Mouse (Mus musculus) urinary bladder, postnatal 36 days (tissue): ENCODE results near the gene Msh3.
"Not testable (repeated sequence)": the region's sequence is repeated elsewhere in the genome, so short reads cannot be mapped to it uniquely, and the experiment has no call there.

ENCODE experiments used
- DNase-seq, 2 experiments: peaks; one replicate each; pipeline ENCODE4 v3.0.0; 2022; ENCODE audit warnings: low spot score in 2 of 2, mixed read lengths in 1 of 2

Msh3 gene

GRCm38 (mm10) chr13:92354456-92355271 lies at the start of gene Msh3, which contains the start of gene Dhfr:
TSS of gene Msh3 (minus strand) at chr13:92355003.
TSS of gene Dhfr (plus strand) at chr13:92354726.
- DNase-seq: peak; percentile 94 to 95

- DNase-seq: no peak
Measured at GRCm38 (mm10) chr13:92403496-92403895, 48.7 kb upstream of the Msh3 start.

- DNase-seq: no peak
Measured at GRCm38 (mm10) chr13:92402063-92402462, 47.3 kb upstream of the Msh3 start.

GRCm38 (mm10) chr13:92398491-92399384 lies 43.9 kb upstream of the Msh3 start:
- no peak for DNase-seq

- no peak for DNase-seq
Measured at GRCm38 (mm10) chr13:92393047-92393661, 38.4 kb upstream of the Msh3 start.

- no peak for DNase-seq
Measured at GRCm38 (mm10) chr13:92387367-92387766, 32.6 kb upstream of the Msh3 start.

GRCm38 (mm10) chr13:92371466-92371865 lies 16.7 kb upstream of the Msh3 start:
- not testable (repeated sequence) for DNase-seq

- DNase-seq: no peak
Measured at GRCm38 (mm10) chr13:92370811-92371210, 16.0 kb upstream of the Msh3 start.

- DNase-seq: no peak
Measured at GRCm38 (mm10) chr13:92365312-92365711, 10.5 kb upstream of the Msh3 start.

- DNase-seq: no peak
Measured at GRCm38 (mm10) chr13:92361609-92362008, 6.8 kb upstream of the Msh3 start.

- DNase-seq: no peak
Measured at GRCm38 (mm10) chr13:92357644-92358043, 2.8 kb upstream of the Msh3 start.

- DNase-seq: no peak
Measured at GRCm38 (mm10) chr13:92356376-92356775, 1.6 kb upstream of the Msh3 start.

GRCm38 (mm10) chr13:92355272-92355643 lies 455 bp upstream of the Msh3 start:
- DNase-seq: no peak

GRCm38 (mm10) chr13:92353956-92354355 lies 847 bp downstream of the Msh3 start:
- peak in 1 of 2 experiments; percentile 2 for DNase-seq

GRCm38 (mm10) chr13:92351100-92351499 lies 3.7 kb downstream of the Msh3 start:
- no peak for DNase-seq

GRCm38 (mm10) chr13:92346338-92346737 lies 8.5 kb downstream of the Msh3 start:
- DNase-seq: no peak

GRCm38 (mm10) chr13:92344033-92344432 lies 10.8 kb downstream of the Msh3 start:
- DNase-seq: no peak

GRCm38 (mm10) chr13:92339787-92340186 lies 15.0 kb downstream of the Msh3 start:
- DNase-seq: no peak

- no peak for DNase-seq
Measured at GRCm38 (mm10) chr13:92337773-92338462, 16.9 kb downstream of the Msh3 start.

- no peak for DNase-seq
Measured at GRCm38 (mm10) chr13:92336857-92337256, 17.9 kb downstream of the Msh3 start.

GRCm38 (mm10) chr13:92332103-92332879 lies 22.5 kb downstream of the Msh3 start:
- DNase-seq: no peak
